In genomic region chr4:111577087-111577773, GRCm38 (mm10) we compare ENCODE assay signal across 16 mouse cellular contexts.
"Had no signal": no experiment of that assay in that cellular context is flagged by ENCODE, and none has a peak within 500 bp of the region (broad histone marks: within the 10 kb centered on the region; RNA-seq: fewer than 3 reads in every experiment).

No protein-coding gene starts in this region.

- H3K4me2 ChIP-seq: limb, embryonic 15.5 days; liver, embryonic 12.5 days; lung, embryonic 15.5 days; midbrain, embryonic 12.5 days had no signal

- H3K4me1 ChIP-seq: limb, embryonic 15.5 days; liver, embryonic 12.5 days; lung, embryonic 15.5 days; megakaryocyte, embryonic 14.5 days had no signal

- H3K36me3 ChIP-seq: limb, embryonic 15.5 days; liver, embryonic 12.5 days; lung, embryonic 15.5 days; midbrain, embryonic 12.5 days had no signal

- H3K27me3 ChIP-seq: limb, embryonic 15.5 days; liver, embryonic 12.5 days; lung, embryonic 15.5 days; megakaryocyte, embryonic 14.5 days; midbrain, embryonic 12.5 days had no signal

- DNase-seq: kidney, adult 11 months; kidney, adult 9 months; kidney, postnatal 36 days; layer of hippocampus, adult 9-11 months; layer of hippocampus, postnatal 36 days; lung, postnatal 14 days; thymus, postnatal 4 days had no signal

- H3K27ac ChIP-seq: kidney, postnatal 0 days; limb, embryonic 15.5 days; liver, embryonic 12.5 days; lung, embryonic 15.5 days; macrophage; midbrain, embryonic 12.5 days; stomach, postnatal 0 days had no signal

- H3K9me3 ChIP-seq: limb, embryonic 15.5 days; liver, embryonic 12.5 days; lung, embryonic 15.5 days; megakaryocyte, embryonic 14.5 days; midbrain, embryonic 12.5 days had no signal

- H3K4me3 ChIP-seq: limb, embryonic 15.5 days; liver, embryonic 12.5 days; lung, embryonic 15.5 days; megakaryocyte, embryonic 14.5 days; midbrain, embryonic 12.5 days had no signal

- H3K9ac ChIP-seq: limb, embryonic 15.5 days; liver, embryonic 12.5 days; lung, embryonic 15.5 days; midbrain, embryonic 12.5 days had no signal

- ATAC-seq: liver, embryonic 12.5 days; midbrain, embryonic 16.5 days had no signal
